Mouse (Mus musculus): Measurements from ENCODE around the gene Auh. TPM values are rescaled to one million over a fixed set of nuclear protein-coding genes. Genes with fewer than 3 reads are reported as not detected.
A peak's percentile ranks its signal among the peaks of the same experiment; 100 is the strongest.

Gene Auh
- total RNA-seq (2021): 10 to 100 TPM; 85.3 to 93.5 TPM

GRCm38 (mm10) chr13:52929209-52930171, at the start of gene Auh:
Gene Auh (minus strand): TSS chr13:52929681.
- intact Hi-C loops (cut with DNase I): loop anchor here (1.0 to 5.0 kb wide), 2 partner anchors 52 to 112 kb away; partner anchors contain the start of gene Nfil3
- peak; percentile 80 to 81 for DNase-seq (ENCODE audit: low spot score in 2 of 2)

GRCm38 (mm10) chr13:52978321-52978981, 49.0 kb upstream of the Auh start:
- intact Hi-C loops (cut with DNase I): no loop called here
- peak in 1 of 2 experiments; percentile 44 for DNase-seq (ENCODE audit: low spot score in 2 of 2)

GRCm38 (mm10) chr13:52977757-52978156, 48.3 kb upstream of the Auh start:
- intact Hi-C loops (cut with DNase I): no loop called here
- DNase-seq (ENCODE audit: low spot score in 2 of 2): no peak

GRCm38 (mm10) chr13:52977221-52977609, 47.7 kb upstream of the Auh start:
- DNase-seq (ENCODE audit: low spot score in 2 of 2): no peak
- intact Hi-C loops (cut with DNase I): no loop called here

- no peak for DNase-seq (ENCODE audit: low spot score in 2 of 2)
- intact Hi-C loops (cut with DNase I): no loop called here
Observed at GRCm38 (mm10) chr13:52976510-52977220, 47.2 kb upstream of the Auh start.

GRCm38 (mm10) chr13:52976130-52976509, 46.6 kb upstream of the Auh start:
- no peak for DNase-seq (ENCODE audit: low spot score in 2 of 2)
- intact Hi-C loops (cut with DNase I): no loop called here

GRCm38 (mm10) chr13:52974676-52975075, 45.2 kb upstream of the Auh start:
- no peak for DNase-seq (ENCODE audit: low spot score in 2 of 2)
- intact Hi-C loops (cut with DNase I): no loop called here

GRCm38 (mm10) chr13:52973427-52973826, 43.9 kb upstream of the Auh start:
- intact Hi-C loops (cut with DNase I): no loop called here

GRCm38 (mm10) chr13:52972626-52973025, 43.1 kb upstream of the Auh start:
- no peak for DNase-seq (ENCODE audit: low spot score in 2 of 2)
- intact Hi-C loops (cut with DNase I): no loop called here

More at GRCm38 (mm10) chr13:52973427-52973826, 43.9 kb upstream of the Auh start:
- peak in 1 of 2 experiments; percentile 74 for DNase-seq (ENCODE audit: low spot score in 2 of 2)

- no peak for DNase-seq (ENCODE audit: low spot score in 2 of 2)
- intact Hi-C loops (cut with DNase I): no loop called here
Observed at GRCm38 (mm10) chr13:52970876-52971275, 41.4 kb upstream of the Auh start.

GRCm38 (mm10) chr13:52962922-52963321, 33.4 kb upstream of the Auh start:
- intact Hi-C loops (cut with DNase I): no loop called here
- DNase-seq (ENCODE audit: low spot score in 2 of 2): no peak

GRCm38 (mm10) chr13:52962361-52962760, 32.9 kb upstream of the Auh start:
- DNase-seq (ENCODE audit: low spot score in 2 of 2): no peak
- intact Hi-C loops (cut with DNase I): no loop called here

- intact Hi-C loops (cut with DNase I): no loop called here
- no peak for DNase-seq (ENCODE audit: low spot score in 2 of 2)
Observed at GRCm38 (mm10) chr13:52953779-52954553, 24.5 kb upstream of the Auh start.

- intact Hi-C loops (cut with DNase I): no loop called here
- DNase-seq (ENCODE audit: low spot score in 2 of 2): no peak
Observed at GRCm38 (mm10) chr13:52949211-52949610, 19.7 kb upstream of the Auh start.

GRCm38 (mm10) chr13:52947545-52947944, 18.1 kb upstream of the Auh start:
- DNase-seq (ENCODE audit: low spot score in 2 of 2): no peak
- intact Hi-C loops (cut with DNase I): no loop called here

- intact Hi-C loops (cut with DNase I): loop anchor here (1.0 kb wide), 1 partner anchor 34 kb away; no protein-coding TSS in a partner anchor
- no peak for DNase-seq (ENCODE audit: low spot score in 2 of 2)
Observed at GRCm38 (mm10) chr13:52945769-52946168, 16.3 kb upstream of the Auh start.

GRCm38 (mm10) chr13:52944116-52944515, 14.6 kb upstream of the Auh start:
- intact Hi-C loops (cut with DNase I): no loop called here
- no peak for DNase-seq (ENCODE audit: low spot score in 2 of 2)

GRCm38 (mm10) chr13:52942876-52943388, 13.5 kb upstream of the Auh start:
- intact Hi-C loops (cut with DNase I): no loop called here
- DNase-seq (ENCODE audit: low spot score in 2 of 2): no peak

- intact Hi-C loops (cut with DNase I): no loop called here
Observed at GRCm38 (mm10) chr13:52940956-52941355, 11.5 kb upstream of the Auh start.

More at GRCm38 (mm10) chr13:52940956-52941355, 11.5 kb upstream of the Auh start:
- no peak for DNase-seq (ENCODE audit: low spot score in 2 of 2)
